In genomic region chr1:118772261-118772660, GRCm38 (mm10) we compare ENCODE assay signal across 9 mouse cellular contexts.
DNase-seq lines count a peak whose midpoint lies in the region; ATAC-seq and TF ChIP-seq lines count a peak whose summit lies in the region.
"Had no signal": no experiment of that assay in that cellular context is flagged by ENCODE, and none has a peak within 500 bp of the region (broad histone marks: within the 10 kb centered on the region; RNA-seq: fewer than 3 reads in every experiment).

No protein-coding gene starts in this region.

- no peak overlapping the region for H3K27ac ChIP-seq in heart, embryonic 11.5 days (ENCODE audit: low read depth, low read length)
- H3K27ac ChIP-seq in midbrain, postnatal 0 days (ENCODE audit: low read depth, low read length), result no peak overlapping the region
- H3K27ac ChIP-seq in thymus, adult 2 months (ENCODE audit: control insufficient read depth, insufficient read depth, low read length), result no peak overlapping the region
- H3K27ac ChIP-seq: limb, embryonic 15.5 days had no signal

- no peaks in the 10 kb centered on the region for H3K36me3 ChIP-seq in heart, embryonic 11.5 days (ENCODE audit: control insufficient read depth, insufficient read depth, low read length)
- no peaks in the 10 kb centered on the region for H3K36me3 ChIP-seq in midbrain, postnatal 0 days (ENCODE audit: insufficient read depth, low read length)
- no peaks in the 10 kb centered on the region for H3K36me3 ChIP-seq in thymus, adult 2 months (ENCODE audit: control insufficient read depth, insufficient read depth, low read length)
- H3K36me3 ChIP-seq: limb, embryonic 15.5 days had no signal

- H3K27me3 ChIP-seq in heart, embryonic 11.5 days (ENCODE audit: control insufficient read depth, insufficient read depth, low read length), result no peaks in the 10 kb centered on the region; the same call in 1 of the 2 replicates
- no peaks in the 10 kb centered on the region for H3K27me3 ChIP-seq in midbrain, postnatal 0 days (ENCODE audit: insufficient read depth, low read length)
- no peaks in the 10 kb centered on the region for H3K27me3 ChIP-seq in thymus, adult 2 months (ENCODE audit: control insufficient read depth, insufficient read depth, low read length)
- H3K27me3 ChIP-seq: limb, embryonic 15.5 days had no signal

- H3K4me3 ChIP-seq in heart, embryonic 11.5 days (ENCODE audit: low read depth, low read length), result no peak overlapping the region
- no peak overlapping the region for H3K4me3 ChIP-seq in midbrain, postnatal 0 days (ENCODE audit: low read depth, low read length)
- H3K4me3 ChIP-seq in thymus, adult 2 months (ENCODE audit: control insufficient read depth, insufficient read depth, low read length), result no peak overlapping the region
- H3K4me3 ChIP-seq: limb, embryonic 15.5 days had no signal

- DNase-seq in heart, adult 11 months, result peak; percentile 96
- DNase-seq in adrenal gland, adult 8-10 months, result peak; percentile 22
- DNase-seq in embryo, embryonic 11 days, result peak; percentile 80
- peak; percentile 68 to 79 for DNase-seq in heart, postnatal 14 days
- peak; percentile 13 to 73 for DNase-seq in left cerebral cortex, postnatal 10 days (ENCODE audit: extremely low spot score in 1 of 2, low spot score in 2 of 2)
- peak; percentile 70 for DNase-seq in midbrain, postnatal 0 days (ENCODE audit: low spot score)
- DNase-seq in thymus, adult 2 months, result peak; percentile 58

- H3K9me3 ChIP-seq in heart, embryonic 11.5 days (replicated peaks; ENCODE audit: control insufficient read depth, low read length), result no peaks in the 10 kb centered on the region
- H3K9me3 ChIP-seq in midbrain, postnatal 0 days (ENCODE audit: low read length), result no peaks in the 10 kb centered on the region
- H3K9me3 ChIP-seq: limb, embryonic 15.5 days had no signal

- no peak for TF ChIP-seq POLR2A in thymus, adult 2 months (IDR thresholded peaks at IDR 0.05; ENCODE audit: control insufficient read depth, extremely low read depth, insufficient read depth, low read length, poor library complexity)

- H3K4me1 ChIP-seq in heart, embryonic 11.5 days (ENCODE audit: control insufficient read depth, insufficient read depth, low read length), result peaks cover 1% of the 10 kb centered on the region; the same call in 1 of the 2 replicates
- 0 out of 2 replicates have a peak, but pooled peaks cover 3% of the 10 kb centered on the region for H3K4me1 ChIP-seq in midbrain, postnatal 0 days (ENCODE audit: insufficient read depth, low read length)
- no peaks in the 10 kb centered on the region for H3K4me1 ChIP-seq in thymus, adult 2 months (replicated peaks; ENCODE audit: control insufficient read depth, insufficient read depth, low read length)

- TF ChIP-seq CTCF in midbrain, postnatal 0 days (IDR thresholded peaks at IDR 0.05), result peak; percentile 67
- TF ChIP-seq CTCF in thymus, adult 2 months (IDR thresholded peaks at IDR 0.05; ENCODE audit: borderline replicate concordance, control insufficient read depth, extremely low read depth, insufficient read depth, low read length, poor library complexity), result peak; percentile 60; the same call in 1 of the 2 replicates

- H3K9ac ChIP-seq in heart, embryonic 11.5 days (ENCODE audit: low read depth, low read length), result no peak overlapping the region
- no peak overlapping the region for H3K9ac ChIP-seq in midbrain, postnatal 0 days (replicated peaks; ENCODE audit: low read length, poor library complexity, severe bottlenecking)
- H3K9ac ChIP-seq: limb, embryonic 15.5 days had no signal

- intact Hi-C loops in heart, postnatal 14 days (cut with DNase I), result no loop called here
- intact Hi-C loops in left cerebral cortex, postnatal 10 days (cut with DNase I), result loop anchor here (10.0 kb wide), 2 partner anchors 283 to 663 kb away; partner anchors contain the start of gene Gli2

- ATAC-seq in heart, embryonic 11.5 days (replicated peaks; ENCODE audit: insufficient number of reproducible peaks, low FRiP score, low TSS enrichment), result no peak
- ATAC-seq in midbrain, postnatal 0 days (ENCODE audit: low FRiP score), result no peak

- no peak overlapping the region for H3K4me2 ChIP-seq in heart, embryonic 11.5 days
- H3K4me2 ChIP-seq in midbrain, postnatal 0 days (ENCODE audit: low read depth, low read length, poor library complexity, severe bottlenecking), result no peak overlapping the region
- H3K4me2 ChIP-seq: limb, embryonic 15.5 days had no signal

- WGBS in heart, embryonic 11.5 days (ENCODE audit: insufficient replicate concordance), result 16% methylated on average over 9 of the region's 9 CpGs
- 20% methylated on average over 9 of the region's 9 CpGs for WGBS in midbrain, postnatal 0 days
- 17% methylated on average over 9 of the region's 9 CpGs for WGBS in thymus, adult 2 months

Comparison
In these comparisons a context has a peak if more than half of its experiments do, and no peak if none do; other contexts are left out.
1. DNase-seq: peak in every context shown above with its lines; median percentile 96 in heart, adult 11 months; 80 in embryo, embryonic 11 days; 74 in heart, postnatal 14 days; 70 in midbrain, postnatal 0 days; 58 in thymus, adult 2 months; 43 in left cerebral cortex, postnatal 10 days; 22 in adrenal gland, adult 8-10 months.